Mouse (Mus musculus) megakaryocyte, adult 5-6 weeks (primary cell): ENCODE results near the gene Thra. TPM values are rescaled to one million over a fixed set of nuclear protein-coding genes. Genes with fewer than 3 reads are reported as not detected.
A peak's percentile ranks its signal among the peaks of the same experiment; 100 is the strongest.
"Not testable (repeated sequence)": the region's sequence is repeated elsewhere in the genome, so short reads cannot be mapped to it uniquely, and the experiment has no call there.

Source experiments
- ATAC-seq: 2 replicates; pipeline ENCODE4 v1.8.0; 2016; ENCODE audit warnings: mild to moderate bottlenecking, inconsistent platforms; ENCODE audit not compliant: poor library complexity, severe bottlenecking
- total RNA-seq, 2 experiments: library from RNA; stranded (forward) in 1 of 2; stranded (reverse) in 1 of 2; fragments of 153-499, 151-499 nt in 1 of 2; fragments of 221-1000, 200-1000 nt in 1 of 2; gene quantifications; 2 replicates each; pipeline versions ENCODE4 v1.2.3 to v1.2.4; 2015 to 2017

Thra gene
- 10.0 and 11.6 TPM in 2 replicates for total RNA-seq (2015)
- total RNA-seq (2017): 8.0 and 9.0 TPM in 2 replicates

DNA sequence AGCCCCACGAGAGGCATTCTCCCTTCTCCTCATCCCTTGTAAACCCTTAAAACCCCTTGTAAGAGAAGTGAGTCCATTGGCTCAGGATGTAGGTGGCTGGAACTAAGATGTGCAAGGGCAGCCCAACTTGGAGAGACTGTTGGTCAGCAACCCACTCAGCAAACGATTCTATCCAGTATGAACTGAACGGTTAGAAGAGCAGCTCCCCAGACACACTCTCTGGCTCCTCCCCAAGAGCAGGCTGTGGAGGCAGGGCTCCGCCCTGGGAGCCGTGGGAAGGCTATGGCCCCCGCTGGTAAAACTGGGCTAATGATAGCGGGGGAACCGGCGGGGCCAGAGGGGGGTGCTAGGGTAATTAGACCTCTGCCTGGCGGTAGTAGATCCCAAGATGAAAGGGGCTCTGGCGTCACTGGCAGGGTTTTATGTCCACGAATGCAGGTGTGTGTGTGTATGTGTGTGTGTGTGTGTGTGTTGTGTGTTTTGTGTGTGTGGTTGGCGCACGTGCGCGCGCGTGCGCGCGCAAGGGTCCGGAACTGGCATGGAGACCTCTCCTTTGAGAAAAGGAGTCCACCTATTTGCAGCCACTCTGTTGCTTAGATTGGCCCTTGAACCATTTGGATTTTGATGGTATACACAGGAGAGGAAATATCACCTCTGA lies at the start of gene Thra:
Thra (plus strand) TSS at position 246 of the 658 bp plus-strand sequence.
- peak; percentile 59 for ATAC-seq

DNA sequence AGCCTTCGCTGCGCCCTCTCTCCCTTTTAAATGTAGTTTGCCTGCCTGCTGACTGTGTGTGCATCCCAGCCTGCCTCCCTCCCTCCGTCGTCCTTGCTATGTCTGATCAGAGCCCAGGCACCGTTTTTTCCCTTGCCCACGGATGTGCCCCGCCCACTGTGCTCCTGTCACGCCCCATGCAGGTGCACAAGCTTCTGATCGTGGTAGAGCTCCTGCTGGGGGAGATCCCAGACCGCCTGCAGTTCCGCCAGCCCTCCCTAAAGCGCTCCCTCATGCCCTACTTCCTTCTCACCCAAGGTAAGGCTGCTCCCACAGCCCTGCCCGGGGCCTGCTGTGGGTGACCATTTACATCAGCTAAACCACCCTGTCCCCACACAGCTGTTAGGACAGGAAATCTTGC lies 47.2 kb upstream of the Thra start:
- no peak for ATAC-seq

DNA sequence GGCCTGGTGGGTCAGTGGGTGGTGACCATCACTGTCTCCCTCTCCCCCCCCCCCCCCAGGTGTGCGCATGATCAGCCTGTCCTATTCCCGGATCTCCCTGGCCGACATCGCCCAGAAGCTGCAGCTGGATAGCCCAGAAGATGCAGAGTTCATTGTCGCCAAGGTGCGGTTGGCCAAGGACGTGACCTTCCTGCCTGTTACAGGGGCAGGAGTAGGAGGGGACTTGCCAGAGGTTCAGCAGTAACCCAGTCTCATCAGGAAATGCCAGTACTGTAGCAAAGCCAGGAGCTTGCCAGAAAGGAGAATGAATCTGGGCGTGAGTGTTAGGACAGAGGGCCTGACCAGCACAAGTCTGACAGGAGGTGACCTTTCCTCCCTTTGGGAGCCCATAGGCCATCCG lies 46.7 kb upstream of the Thra start:
- no peak for ATAC-seq

DNA sequence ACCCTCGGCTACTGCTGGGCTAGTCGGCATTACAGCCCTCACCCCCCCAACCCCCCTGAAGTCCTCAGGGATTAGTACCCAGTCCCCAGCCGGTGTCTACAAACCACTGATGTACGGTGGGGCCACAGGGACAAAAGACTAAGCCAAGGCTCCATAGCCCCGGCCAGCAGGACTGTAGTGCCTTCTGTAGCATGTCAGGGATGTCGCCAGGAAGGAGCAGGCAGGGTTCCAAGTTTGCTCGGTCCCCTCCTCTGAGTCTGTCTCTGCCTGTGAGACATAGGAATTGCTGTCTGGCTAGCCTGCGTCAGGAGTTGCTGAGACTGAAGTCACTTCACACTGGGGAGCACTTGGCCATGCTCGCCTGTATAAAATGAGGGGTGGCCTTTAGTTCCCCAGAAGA lies 46.1 kb upstream of the Thra start:
- ATAC-seq: no peak

DNA sequence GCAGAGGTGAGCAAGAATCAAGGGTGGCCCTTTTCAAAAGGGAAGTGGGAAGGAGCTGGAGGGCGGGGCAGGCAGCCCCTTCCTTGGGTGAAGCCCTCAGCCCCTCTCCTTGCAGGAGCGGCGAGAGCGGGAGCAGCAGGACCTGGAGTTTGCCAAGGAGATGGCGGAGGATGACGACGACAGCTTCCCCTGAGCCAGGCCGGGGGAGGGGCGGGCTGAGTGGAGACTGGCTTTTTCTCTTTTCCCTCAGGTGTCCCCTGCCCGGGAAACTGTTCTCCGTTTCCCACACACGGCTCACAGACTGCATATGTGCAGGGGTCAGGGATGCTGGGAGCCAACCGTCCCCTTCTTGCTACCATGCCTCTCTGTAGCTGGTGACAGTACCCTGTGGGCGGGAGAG lies 45.0 kb upstream of the Thra start:
- no peak for ATAC-seq

DNA sequence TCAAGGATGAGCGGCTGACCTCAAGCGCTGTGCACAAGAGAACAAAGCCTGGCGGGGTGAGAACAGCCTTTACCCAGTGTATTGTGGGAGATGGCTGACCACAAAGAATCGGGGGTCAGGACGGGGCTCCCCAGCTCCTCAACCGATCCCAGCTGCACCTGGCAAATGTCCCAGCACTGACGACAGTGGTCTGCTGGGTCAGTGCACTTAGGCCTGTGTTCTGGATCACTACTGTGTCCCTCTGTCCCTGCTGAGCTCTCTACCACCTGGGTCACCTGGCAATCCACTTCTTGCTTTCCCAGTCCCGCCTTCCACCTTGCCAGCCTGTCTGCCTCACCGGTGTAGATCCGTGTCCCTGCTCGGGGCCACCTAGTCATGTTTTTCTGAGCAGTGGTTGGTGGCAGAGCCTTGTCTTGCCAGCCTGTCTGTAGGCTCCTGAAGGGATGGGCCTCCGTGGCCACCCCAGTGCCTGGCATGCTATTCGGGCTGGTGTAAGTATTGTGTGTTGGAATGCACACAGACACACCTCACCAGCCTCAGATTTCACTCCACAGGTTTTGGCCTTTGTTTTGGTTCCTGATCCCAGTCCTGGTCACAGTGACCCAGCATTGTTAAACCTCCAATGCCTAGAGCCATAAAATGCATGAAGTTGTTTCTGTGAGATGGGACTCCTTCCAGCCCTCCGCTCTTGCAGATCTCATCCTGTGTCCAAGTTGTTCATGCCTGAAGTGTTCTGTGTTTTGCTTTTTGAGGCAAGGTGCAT lies 43.8 kb upstream of the Thra start:
- no peak for ATAC-seq

DNA sequence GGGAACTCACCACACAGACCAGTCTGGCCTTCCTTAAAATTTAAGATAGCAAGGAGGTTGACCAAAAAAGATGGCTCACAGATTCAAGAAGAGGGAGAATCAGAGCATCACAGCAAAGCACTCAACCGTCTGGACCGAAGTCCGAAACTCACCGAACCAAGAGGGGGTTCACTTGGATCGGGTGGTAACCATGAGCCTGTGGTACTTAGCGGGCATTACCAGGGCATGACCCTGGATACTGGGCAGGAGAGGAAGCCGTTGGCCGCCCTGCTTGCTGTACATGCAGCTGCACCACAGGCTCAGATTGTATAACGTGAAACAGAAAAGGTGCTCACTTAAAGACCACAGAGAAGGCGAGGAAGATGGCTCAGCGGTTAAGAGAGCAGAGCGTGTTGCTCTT lies 43.2 kb upstream of the Thra start:
- no peak for ATAC-seq

DNA sequence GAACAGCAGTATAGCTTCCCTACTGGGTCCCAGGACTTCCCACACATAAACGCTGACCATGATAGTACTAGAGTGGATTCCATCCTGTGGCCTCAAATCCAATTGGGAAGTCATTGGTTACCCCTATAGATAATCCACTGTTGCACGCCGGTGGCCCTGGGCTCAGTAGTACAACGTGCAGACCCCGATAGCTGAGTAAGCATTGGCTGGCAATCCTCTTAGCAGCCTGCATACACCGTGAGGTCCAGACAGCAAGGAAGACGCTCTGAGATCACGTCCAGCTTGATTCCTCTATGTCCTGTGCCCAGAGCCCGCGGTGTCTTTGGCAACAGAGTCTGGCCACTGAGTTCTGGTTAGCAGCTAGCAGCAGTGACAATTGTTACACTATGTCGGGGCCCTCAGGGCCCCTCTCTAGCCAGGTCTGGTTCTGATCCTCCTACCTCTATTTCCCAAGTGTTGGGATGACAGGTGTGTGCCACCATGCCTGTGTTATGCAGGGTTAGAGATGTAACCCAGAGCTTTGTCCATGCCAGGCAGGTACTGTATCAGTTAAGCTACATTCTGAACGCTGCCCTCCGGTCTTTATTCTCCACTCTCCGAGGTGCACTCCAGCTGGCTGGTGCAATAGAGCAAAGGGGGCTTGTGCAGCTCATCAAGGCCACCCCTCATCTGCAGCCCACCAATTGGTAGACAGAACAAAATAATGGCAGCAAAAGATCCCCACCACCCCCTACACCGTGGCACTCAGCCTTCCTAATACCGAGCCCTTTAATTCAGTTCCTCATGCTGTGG lies 41.4 kb upstream of the Thra start:
- ATAC-seq: no peak

DNA sequence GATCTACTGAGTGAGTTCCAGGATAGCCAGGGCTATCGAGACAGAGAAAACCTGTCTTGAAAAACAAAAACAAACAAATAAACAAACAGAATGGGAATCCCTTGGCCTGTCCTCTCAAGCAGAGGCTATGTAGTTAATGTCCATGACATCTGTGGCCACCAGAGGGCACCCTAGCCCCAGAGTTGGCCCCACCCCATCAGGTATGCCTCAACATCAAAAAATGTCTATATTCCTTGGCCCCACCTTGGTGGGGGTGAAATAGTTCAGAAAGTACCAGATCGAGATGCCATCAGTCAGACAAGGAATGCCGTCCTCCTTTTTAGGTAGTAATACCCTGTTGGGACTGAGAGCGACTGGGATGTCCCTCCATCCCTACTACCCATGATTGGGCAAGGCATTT lies 40.5 kb upstream of the Thra start:
- peak; percentile 96 for ATAC-seq

DNA sequence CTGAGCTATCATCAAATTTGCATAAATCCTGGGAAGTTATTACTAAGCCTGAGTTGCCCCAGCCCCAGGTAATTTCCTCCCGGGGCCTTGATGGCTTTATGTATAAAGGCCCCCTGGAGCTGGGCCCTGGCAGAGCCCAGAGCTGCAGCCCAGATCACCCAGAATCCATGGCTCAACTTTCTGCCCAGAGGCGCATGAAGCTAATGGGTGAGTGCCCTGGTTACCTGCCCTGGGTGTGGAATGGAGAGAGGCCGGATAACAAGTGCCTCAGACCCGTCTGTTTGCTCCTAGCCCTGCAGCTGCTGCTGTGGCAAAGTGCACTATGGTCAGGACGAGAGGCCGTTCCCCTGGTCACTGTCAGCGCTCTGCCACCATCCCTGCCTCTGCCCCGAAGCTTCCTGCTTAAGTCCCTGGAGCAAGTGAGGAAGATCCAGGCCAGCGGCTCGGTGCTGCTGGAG lies 39.2 kb upstream of the Thra start, which contains the start of gene Csf3:
Csf3 (plus strand) TSS at position 51 of the 458 bp plus-strand sequence.
- ATAC-seq: no peak

DNA sequence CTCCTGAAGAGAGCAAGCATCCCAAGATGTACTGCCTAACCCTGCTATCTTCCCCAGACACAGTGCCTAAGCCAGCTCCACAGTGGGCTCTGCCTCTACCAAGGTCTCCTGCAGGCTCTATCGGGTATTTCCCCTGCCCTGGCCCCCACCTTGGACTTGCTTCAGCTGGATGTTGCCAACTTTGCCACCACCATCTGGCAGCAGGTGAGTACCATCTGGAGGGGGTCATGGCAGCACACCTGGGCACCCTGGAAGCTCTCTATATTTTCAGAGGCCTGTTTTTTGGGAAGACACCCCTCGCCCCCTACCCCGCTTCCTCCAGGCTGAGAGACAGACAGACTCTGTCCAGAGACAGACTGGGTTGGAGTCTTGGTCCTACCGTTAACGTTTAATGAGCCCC lies 38.1 kb upstream of the Thra start:
- no peak for ATAC-seq

DNA sequence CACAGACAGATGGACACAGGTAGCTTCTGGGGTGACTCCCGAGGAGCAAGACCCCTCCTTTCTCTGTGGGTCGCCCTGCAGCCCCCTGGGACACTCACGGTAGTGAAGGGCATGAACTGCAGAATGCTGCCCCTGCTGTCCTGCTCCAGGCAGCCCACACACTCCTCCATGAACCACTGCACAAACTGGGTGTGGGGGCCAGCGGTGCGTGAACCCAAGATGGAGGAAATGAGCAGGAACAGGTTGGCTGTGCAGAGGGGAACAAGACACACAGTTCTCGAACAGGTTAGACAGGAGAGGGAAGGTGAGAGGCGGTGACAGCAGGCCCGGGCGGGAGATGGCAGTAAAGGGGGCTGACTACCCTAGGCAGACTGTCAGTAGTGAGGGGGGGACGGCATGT lies 35.4 kb upstream of the Thra start:
- ATAC-seq: no peak

DNA sequence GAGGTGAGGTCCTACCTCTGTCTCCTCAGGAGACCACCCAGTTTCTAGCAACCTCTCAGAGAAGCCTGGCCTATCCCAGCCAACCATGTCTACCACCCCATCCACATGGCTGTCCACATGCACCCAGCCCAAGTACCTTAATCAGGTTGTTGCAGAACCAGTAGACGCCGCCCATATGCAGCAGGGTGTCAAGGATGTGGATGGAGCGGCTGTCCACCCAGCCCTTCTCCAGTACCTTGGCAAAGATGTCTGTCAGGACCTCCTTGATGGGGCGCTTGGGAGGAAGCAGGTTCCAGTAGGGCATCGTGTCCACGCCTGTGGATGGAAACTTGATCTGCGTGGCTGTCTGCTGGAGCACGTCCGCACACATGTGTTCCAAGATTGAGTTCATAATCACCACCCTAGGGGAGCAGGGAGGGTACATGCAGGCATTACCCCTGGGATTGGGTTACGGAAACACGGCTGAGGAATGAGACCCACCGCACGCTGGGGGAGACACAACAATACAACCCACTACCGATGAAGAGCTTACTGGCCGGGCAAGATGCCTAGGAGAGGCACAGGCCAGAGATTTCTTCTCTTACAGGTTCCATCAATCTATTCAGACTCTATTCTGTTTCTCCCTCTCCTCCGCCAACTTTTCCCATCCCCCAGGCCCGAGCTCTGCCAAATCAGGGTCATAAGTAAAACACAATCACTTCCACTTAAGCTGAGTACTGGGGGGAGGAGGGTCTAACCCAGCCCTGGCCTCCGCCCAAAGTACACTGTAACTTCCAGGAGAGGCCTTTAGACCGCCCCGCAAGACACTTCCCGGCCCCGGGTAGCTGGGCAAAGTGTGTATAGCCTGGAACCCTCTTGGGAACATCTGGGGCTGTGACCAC lies 32.8 kb upstream of the Thra start:
- no peak for ATAC-seq

DNA sequence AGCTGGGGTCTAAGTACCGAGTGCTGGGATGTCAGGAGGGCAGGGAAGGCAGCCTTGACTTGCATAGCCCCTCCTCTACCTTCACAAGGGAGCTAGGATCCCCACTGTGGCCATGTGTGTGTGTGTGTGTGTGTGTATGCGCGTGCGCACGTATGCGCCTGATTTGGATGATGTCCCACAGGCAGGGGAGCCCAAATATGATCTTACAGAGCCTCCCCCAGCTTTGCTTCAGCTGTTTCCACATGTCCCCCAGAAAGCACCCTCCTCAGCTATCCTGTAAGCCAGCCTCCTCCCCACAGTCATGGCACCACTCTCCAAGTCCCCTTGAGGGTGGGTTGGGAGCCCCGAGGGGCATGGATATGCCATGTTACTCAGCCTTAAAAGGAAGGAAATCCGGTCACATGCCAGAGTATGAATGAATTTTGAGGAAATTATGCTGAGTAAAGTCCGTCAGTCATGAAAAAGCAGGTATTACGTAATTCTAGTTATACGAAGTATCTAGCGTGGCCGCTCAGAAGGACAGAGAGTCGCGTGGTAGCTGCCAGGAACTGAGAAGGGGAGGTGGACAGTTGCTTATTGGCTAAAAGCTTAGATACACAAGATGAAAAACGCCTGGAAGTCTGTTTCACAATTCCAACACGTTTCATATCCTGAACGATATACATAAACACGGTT lies 32.0 kb upstream of the Thra start:
- ATAC-seq: peak; percentile 39

DNA sequence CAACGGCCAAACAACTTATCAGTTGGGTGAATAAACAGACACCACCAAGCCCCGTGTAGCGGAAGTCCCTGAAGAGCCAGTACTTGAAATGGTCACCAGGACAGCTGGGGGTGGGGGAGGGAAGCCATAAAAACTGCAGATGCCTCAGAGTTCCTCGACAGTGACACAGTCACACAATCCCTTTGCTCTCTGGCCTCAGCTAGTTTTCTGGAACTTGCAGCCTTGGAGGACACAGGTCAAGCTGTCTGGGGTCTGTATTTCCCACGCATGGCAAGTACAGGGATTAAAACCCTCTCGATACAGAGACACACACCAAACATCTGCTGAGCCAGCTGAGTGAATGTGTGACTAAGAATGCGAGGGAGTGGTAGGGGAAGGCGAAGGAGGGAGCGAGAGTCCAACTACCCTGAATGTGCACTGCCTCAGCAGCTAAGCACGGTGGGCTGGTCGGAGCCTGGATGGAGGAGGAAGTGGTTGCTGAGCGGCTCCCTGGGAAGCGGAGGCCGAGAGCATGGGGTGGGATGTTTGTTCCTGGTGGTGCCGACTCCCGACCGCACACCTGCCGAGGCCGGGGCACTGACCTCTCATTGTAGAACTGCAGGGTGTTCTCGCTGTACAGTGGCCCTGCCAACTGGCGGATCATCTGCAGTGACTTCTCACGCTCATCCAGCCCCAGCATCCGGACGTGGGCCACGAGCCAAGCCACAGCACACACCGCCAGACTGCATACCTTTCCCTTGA lies 31.3 kb upstream of the Thra start:
- ATAC-seq: peak; percentile 16; the same call in 1 of the 2 replicates

DNA sequence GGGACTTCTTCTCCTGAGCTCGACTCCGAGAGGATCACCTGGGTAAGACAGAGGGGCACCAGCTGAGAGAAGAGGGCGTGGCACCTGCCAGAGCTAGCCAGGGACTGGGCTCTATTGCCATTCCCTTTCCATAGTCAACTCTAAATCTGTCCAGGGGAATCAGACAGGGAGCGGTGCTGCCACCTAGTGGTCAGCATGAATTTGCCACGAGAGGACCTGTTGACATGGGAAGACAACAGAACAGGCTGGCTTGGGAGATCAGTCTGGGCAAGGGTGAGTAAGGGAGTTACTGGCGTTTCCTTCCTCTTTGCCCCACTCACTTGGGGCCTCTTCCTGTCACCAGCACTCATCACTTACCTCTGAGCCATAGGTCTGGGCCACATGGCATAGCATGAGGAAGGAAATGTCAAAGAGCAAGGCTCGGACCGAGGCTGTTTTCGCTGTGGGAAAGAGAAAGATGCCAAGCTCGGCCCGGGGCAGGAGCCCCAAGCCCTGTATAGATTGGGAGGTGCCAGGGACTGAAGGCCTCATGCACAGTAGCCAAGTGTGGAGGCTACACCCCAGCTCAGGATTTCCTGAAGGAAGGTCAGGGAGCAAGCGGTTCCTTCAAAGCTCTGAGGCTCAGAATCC lies 29.9 kb upstream of the Thra start:
- peak; percentile 89 for ATAC-seq

DNA sequence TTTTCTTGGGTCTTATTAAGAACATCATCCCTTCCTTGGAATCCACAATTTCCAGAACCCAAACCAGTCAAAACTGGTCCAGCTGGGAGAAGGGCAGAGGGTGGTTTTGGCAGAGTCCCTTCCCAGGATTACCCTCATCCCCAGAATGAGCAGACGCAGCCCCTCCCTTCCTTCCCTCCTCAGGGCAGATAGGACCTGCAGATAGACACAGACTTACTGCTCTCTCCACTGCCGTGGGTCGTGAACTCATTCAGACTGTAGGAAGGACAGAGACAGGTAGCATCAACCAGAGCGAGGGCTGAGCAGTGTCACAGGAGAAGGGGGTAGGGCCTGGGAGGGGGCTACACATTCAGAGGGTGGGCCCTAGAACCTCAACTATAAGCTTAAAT lies 29.4 kb upstream of the Thra start:
- ATAC-seq: no peak

DNA sequence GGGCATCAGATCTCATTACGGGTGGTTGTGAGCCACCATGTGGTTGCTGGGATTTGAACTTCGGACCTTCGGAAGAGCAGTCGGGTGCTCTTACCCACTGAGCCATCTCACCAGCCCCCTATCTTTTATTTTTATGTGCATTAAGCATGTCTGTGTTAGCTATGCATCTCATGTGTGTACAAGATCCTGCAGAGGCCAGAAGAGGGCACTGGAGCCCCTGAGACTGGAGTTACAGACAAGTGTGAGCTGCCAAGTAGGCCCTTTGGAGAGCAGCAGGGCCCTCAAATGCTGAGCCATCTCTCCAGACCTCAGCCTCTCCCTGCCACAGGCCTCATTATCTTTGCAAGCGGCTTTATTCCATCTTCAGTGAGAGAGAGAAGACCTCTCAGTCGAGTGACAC lies 28.4 kb upstream of the Thra start:
- not testable (repeated sequence) for ATAC-seq

DNA sequence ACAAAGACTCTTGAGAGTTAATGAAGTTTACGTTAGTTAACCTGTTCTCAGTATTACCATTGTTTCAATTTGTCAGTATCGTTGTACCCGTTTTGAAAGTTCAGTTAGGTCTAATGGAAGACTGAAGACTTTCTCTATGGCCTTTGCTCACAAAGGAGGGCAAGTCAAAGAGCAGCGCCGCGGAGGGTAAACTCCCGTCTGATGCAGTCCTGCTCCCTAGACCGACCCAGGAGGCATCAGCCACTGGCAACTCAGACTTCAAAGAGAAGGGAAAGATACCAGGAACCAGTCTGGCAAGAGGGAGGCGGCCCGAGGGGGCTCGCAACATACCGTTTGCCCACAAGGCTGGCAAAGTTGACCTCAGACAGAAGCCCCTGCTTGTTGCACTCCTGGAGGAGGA lies 26.7 kb upstream of the Thra start:
- ATAC-seq: no peak
